Comparison of ENCODE assay signal across 13 mouse cellular contexts in the genomic region with DNA sequence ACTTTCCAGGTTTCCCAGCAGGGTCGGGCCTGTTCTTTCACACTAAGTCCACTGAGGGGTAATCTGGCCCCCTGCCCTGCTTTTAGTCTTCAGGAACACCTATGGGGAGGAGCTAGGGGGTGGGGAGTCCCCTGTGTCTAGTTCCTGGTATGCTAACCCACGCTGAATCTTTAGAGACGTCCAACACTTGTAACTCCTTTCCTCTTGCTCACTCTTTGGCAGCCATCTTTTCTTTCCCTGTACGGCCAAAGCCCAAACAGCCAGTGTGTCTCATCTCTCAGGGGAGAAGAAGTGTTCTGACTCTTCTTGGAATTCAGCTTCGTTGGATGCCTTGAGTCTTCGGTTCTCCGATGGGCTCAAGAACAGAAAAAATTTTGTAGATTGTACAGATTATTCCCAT.
"Had no signal": no experiment of that assay in that cellular context is flagged by ENCODE, and none has a peak within 500 bp of the region (broad histone marks: within the 10 kb centered on the region; RNA-seq: fewer than 3 reads in every experiment).

No protein-coding gene starts in this region.

- DNase-seq: kidney, postnatal 25 days; liver; liver, embryonic 13.5 days; liver, postnatal 0 days; lung, postnatal 14 days; right cerebral cortex, adult 18-20 months; right cerebral cortex, postnatal 25 days had no signal

- H3K4me3 ChIP-seq: left cerebral cortex, adult 2 months; liver, embryonic 13.5 days; lung, embryonic 15.5 days; megakaryocyte, embryonic 14.5 days; midbrain, embryonic 12.5 days had no signal

- ATAC-seq: liver, postnatal 0 days had no signal

- H3K27ac ChIP-seq: left cerebral cortex, adult 2 months; liver, embryonic 13.5 days; lung, embryonic 15.5 days; macrophage; midbrain, embryonic 12.5 days; stomach, postnatal 0 days had no signal

- H3K27me3 ChIP-seq: liver, embryonic 13.5 days; lung, embryonic 15.5 days; megakaryocyte, embryonic 14.5 days had no signal

- H3K9ac ChIP-seq: liver, embryonic 13.5 days; liver, postnatal 0 days; lung, embryonic 15.5 days; midbrain, embryonic 12.5 days had no signal

- H3K9me3 ChIP-seq: liver, embryonic 13.5 days; lung, embryonic 15.5 days; midbrain, embryonic 12.5 days had no signal

- H3K36me3 ChIP-seq: liver, embryonic 13.5 days; lung, embryonic 15.5 days; midbrain, embryonic 12.5 days had no signal

- H3K4me1 ChIP-seq: liver, embryonic 13.5 days; megakaryocyte, embryonic 14.5 days; midbrain, embryonic 12.5 days had no signal

- H3K4me2 ChIP-seq: liver, embryonic 13.5 days; lung, embryonic 15.5 days; midbrain, embryonic 12.5 days had no signal
